Mouse (Mus musculus) left cerebral cortex, adult 8-10 months (tissue): Measurements from ENCODE around the gene Spats2l. TPM values are rescaled to one million over a fixed set of nuclear protein-coding genes. Genes with fewer than 3 reads are reported as not detected.

ENCODE experiments used
- DNase-seq, 2 experiments: peaks; one replicate each; pipeline ENCODE4 v3.0.0; 2022; ENCODE audit warnings: low spot score in 2 of 2
- total RNA-seq, 4 experiments: library from RNA; stranded (reverse); gene quantifications; 2 replicates each; pipeline ENCODE4 v1.2.4; 2022

The Spats2l gene
- total RNA-seq, result 10 to 100 TPM; 35.5 to 41.7 (median 39.2) TPM

DNA sequence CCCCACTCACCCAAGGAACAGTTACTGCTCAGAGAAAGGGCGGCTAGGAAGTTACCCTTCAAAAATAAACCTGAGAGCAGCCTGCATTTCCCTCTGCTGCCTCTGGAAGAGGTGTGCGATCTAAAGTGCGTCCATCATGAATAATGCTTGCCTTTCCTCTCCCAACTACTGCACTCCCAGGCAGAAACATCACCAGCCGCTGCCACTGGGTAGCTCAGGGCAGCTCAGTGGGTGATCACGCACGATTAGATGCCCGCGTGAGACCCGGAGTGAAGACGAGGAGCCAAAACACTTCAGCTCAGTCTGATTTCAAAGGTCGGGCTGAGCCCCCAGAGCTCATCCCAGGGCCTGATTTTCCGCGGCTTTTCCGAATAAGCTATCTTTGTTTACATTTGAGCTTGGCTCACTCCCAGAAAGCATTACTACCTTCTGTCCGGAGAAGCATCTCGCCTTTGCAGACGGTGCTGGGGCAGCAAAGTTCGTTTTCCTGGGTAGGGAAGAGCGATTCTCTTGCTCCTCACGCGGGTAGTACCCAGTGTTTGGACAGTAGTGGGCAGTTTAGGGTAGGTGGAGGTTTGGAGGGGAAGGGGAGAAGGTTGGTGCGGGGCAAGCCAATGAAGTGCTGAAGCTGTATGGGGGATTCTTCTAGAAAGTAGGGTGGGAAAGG lies at the start of gene Spats2l:
Gene Spats2l, plus strand, starts transcription at position 162 of the 667 bp plus-strand sequence.
- DNase-seq, result peak; percentile 31 to 54

DNA sequence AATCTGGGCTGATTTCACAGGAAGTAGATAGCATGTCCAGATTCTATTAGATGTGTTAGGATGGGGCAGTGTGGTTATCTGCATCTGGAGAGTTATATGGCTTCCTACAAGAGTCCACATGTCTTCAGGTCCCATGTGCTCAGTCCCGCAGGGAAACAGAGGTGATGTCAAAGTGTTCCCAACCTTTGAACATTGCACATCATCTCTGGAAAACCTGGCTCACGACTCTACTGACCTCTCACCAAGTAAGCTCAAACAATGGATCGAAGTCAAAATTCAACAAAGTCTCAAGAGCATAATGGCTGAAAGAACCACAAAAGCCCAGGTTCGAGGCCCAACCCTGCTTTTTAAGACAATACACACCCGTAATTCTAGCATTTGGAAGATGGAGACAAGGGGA lies 48.7 kb upstream of the Spats2l start:
- no peak for DNase-seq

DNA sequence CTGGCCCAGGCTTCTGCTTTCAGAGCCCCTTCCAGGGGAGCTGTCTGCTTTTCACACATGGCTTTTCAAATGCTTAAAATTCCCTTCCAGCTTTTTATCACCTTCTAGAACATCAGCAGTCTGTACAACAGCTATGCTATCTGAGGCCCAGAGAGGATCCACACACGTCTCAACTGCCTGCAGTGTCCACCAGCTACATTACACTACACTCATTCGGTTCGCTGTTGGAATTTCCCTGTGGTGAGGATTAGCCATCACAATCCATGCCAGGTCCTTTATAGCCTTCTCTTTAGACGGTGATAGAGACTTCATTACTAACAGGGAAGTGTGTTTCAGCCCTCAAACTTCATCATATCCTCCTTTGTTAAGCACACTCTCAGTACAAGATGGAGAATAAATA lies 38.1 kb upstream of the Spats2l start:
- DNase-seq, result no peak

DNA sequence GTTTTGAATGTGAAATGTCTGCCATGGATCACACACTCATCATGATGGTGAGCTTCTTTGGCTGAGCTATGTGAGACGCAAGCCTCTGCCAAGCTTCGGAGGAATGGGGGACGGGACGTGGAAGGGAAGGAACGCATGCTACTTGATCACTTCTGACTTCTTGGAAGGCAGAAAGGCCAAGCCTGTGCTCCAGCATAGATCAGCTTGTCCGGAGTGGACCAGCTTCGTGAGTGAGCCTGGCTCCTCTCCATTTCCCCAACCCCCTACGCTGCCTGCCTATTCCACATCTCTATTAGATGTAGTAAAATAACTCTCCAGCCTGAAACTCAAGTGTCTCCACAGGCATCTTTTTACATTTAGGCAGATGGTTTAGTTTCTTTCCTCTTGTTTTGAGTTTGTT lies 32.2 kb upstream of the Spats2l start:
- no peak for DNase-seq

DNA sequence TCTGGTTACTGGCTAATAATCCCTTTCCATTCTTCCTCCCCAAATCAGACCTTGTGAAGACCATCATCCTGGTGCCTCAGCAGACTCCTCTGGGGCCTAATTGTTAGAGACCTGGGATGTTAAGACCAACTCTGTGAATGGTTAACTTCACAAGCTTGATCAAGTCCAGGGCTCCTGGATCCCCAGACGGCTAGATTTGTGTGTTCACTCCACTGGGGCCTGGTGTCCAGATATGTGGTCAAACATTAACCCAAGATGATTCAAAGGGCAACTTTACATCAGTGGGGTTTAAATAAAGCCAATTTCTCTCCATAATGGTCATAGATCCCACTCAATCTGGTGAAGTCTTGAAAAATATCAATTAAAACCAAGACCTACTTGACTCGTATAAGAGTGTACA lies 31.7 kb upstream of the Spats2l start:
- no peak for DNase-seq

DNA sequence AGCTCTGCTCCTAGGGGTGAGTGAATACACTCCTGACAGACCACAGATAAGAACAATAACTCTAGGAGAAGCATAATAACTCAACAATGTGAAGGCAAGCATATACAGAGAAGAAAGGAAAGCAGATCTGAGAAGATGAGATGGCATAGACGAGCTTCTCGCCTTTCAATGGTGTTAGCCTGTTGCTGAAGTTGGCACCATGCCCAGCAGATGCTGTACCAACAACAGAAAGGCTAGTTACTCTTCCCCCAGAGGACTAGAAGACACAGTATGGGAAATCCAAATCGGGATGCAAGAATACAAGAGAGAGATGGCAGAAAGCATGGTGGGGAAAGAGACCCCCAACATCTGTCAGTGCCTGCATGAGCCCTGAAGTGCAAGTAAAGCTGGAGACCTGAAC lies 22.2 kb upstream of the Spats2l start:
- no peak for DNase-seq

DNA sequence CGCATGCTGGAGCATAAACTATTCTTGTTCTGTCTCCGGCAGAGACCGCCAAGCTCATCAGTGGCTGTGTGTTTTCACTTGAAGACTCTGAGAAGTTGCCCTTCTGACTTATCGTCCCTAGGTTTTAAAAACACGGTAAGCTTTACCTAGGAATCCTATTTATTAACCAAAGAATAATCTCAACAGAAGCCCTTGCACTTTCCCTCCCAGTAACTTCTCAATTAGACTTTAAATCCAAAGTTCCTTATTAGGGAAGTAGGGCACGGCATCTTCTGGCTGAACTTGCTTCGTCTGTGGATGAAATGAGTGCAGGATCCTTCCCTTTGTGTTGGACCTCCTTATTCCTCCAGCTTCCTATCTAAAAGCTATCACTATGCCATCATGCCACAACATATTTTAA lies 7.6 kb upstream of the Spats2l start:
- no peak for DNase-seq

DNA sequence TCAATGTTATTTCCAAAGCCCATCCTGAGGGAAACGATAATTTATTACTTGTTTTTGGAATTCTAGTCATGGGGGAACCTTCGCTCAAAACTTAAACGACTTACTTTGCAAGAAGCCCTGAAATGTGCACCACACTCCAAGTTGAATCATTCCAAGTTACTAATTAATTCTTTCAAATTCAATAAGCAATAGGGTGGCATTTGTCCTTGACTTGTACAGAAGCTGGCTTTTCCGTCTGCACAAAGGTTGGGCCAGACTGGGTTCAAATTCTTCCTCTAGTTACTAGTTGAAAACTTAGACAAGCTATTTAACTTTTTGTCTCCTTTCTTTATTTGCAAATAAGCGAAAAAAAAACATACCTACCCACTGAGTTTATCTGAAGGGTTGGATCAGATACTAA lies 636 bp upstream of the Spats2l start:
- DNase-seq, result no peak

DNA sequence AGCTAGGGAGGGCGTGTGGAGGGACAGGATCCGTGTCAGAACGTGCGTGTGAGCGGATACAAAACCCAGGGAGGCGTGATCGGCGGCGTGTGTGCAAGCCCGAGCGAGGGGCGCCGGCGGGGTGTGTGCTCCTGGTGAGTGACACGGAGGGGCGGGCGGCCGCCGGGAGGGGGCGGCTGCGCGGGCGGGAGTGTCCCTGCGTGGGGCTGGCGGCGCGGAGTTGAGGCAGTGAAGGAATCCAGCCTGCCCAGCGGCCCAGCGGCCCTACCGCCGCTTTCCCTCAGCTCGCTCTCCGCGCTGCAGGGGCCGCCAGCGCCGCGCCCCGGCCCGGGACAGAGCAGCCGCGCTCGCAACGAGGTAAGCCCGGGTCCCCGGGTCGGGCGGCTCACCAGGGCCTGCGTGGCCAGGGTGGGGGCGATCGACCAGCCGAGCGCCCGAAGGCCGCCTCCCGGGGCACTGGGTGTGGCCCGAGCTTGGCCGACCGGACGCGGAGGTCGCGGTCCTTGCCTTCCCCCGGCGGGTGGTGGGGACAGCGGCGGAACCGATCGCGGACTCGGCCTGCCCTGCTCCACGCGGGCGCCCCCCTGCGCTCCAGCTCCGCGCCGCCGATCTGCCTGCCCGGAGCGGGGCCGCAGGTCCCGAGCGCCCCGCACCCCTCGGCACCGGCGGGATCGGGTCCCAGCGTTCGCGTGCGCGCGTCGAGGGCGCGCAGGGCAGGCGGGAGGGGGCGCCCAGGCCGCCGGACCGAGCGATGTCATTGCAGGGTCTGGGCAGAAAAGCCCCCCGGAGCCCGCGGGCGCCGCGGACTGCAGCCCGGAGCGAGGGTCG lies 920 bp downstream of the Spats2l start:
- peak; percentile 34 to 55 for DNase-seq

DNA sequence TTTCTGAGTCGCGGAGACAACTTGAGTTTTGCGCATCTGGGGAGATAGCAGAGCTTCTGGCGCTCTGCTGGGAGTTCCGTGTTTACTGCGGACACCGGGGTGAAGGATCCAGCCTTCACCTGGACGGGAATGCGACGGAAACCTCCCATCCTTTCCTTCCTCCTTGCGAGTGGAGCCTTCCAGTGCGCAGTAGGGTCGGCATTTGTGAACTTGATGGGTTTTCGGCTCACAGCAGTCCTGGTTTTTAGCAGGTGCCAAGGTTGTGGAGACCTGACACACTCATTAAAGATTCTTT lies 1.5 kb downstream of the Spats2l start:
- DNase-seq, result peak in 1 of 2 experiments; percentile 31

DNA sequence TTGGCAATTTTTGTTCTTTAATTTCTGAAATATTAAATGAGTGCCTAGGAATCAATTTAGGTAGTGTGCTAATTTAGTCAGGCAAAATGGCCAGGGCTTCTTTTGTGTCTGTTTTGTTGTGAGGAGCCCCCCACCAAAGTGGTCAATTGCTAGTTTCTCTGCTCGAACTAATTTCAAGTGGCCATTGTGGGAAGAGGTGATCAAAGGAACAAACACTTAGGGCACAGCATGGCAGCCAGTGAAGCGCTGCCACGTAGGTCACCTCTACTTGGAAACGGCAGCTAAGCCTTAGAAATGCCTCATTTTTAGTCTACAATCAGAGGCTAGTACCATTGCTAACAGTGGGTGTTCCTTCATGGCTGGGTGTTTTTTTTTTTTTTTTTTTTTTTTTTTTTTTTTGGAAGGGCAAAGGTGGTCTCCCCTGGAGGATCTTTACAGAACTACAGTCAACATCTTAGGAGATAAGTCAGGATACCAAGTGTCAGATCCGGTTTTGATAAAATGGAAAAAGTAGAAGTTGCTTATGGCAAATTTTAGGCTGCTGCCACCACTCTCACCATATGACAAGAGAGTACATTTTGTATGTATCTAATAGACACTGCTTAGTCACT lies 2.8 kb downstream of the Spats2l start:
- DNase-seq, result no peak

DNA sequence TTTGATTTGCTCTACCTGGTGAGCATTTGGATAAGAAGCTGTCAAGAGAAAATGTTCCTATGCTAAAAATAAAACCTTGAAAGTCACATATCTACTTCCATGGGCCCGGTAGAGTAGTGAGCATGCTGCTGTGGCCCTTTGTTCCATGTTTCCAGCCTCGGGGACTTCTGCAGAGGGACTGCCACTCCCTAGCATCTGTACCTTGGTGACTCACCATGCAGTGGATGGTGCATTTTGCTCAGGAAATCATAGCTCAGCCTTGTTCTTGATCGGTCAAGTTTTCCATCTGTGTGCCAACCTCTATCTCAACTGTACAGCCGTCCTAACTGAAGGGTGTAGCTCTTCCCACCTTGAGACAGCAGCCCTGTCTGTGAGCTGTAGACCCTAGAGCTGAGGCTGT lies 10.3 kb downstream of the Spats2l start:
- no peak for DNase-seq

DNA sequence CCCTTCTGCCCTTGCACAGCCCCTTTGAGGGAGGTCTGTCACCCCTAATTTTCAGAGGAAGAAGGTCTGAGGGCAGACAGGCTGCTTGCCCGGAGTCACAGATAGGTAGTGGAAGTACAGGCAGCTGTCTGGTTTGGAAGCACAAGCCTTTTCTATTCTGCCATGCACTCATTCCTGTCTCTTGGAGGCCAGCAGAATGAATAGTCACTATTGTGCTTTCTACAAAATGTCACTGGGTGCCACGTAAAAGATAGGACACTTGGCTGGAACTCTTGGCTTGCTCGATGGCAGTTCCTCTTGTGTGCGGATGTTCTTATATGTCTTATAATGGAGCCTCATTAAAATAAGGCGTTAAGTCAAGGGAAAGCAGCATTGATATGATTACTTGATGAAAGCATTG lies 15.9 kb downstream of the Spats2l start:
- no peak for DNase-seq

DNA sequence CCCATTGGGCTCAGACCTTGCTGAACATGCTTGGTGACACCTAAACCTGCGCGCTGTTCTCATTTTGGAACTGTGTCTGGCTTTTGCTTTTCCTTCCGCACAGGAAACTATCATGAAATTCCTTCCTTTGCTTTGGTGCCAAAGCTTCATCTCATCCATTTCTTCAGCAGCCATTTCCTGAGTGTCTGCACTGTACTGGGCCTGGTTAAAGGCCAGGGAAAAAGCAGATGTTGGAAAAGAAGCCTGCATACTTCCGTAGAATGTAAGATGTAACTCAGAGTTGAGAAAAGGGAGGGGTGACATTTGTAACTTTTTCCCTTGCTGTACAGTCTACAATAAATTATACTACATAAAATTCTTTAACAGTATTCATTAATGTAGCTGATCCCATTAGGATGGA lies 18.2 kb downstream of the Spats2l start:
- no peak for DNase-seq

DNA sequence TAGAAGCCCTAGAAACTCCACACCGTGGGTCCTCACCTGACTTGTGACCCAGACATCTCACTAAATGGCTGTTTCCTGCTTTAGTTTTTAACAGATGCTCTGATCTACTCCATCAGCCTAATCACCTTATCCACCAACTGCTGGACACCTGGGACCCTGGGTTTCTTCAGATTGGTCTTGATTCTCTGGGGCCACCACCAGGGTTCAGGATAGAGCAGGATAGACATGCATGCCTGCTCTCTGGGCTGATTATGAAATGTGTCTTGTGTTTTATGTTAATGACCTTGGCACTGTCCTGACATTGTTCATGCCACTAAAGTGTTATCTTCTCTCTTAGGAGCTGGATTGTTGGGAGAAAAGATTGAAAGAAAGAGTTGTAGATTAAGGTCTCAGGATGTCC lies 21.9 kb downstream of the Spats2l start:
- DNase-seq, result no peak

DNA sequence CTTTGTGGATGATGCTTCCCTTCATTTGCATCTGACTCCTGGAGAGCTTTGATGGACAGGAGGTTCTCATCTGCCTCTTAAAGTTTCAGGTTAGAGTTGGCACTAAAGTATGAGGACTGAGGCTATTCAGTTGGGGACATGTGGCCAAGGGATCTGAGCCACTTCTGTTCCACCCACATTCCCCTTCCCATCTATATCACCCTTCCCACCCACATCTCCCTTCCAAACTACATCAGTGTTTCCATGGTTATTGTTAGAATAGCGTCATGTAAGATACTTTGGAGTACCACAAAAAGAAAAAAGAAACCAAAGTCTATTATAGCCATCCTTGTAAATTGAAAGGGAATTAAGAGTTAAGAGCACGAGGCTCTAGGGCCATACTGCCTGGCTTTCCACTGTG lies 25.4 kb downstream of the Spats2l start:
- DNase-seq, result no peak

DNA sequence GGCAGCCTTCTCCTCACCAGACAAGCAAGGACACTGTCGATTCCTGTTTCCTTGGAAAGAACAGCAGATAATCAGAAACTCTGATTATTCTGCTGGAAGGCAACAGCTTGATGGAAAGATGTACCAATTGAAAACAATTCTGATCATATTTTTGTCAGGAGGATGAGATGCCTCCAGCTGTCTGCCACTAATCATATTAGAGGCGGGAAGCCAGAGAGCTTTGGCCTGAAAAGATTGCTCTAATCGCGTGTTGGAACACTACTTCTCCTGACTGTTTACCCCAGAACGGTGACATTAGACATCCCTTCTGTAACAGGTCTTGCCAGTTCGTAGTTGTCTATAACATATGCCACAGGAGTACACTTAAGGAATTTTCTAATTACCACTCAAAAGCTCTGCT lies 26.9 kb downstream of the Spats2l start:
- DNase-seq, result no peak

DNA sequence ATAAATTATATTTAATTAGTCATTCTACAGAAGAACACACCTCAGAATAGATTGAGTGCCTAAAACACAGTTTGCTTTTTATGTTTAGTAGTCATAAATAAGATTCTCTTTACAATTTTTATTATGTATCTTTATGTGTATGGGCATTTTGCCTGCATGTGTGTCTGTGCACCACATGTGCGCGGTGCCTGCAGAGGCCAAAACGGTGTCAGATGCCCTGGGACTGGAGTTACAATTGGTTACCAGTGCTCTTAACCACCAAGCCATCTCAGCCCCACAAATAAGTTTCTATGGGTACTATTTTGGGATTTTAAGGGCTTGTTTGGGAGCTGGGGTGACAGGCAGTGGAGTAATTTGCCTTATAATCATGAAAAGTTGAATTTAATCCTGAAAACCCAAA lies 32.2 kb downstream of the Spats2l start:
- no peak for DNase-seq

DNA sequence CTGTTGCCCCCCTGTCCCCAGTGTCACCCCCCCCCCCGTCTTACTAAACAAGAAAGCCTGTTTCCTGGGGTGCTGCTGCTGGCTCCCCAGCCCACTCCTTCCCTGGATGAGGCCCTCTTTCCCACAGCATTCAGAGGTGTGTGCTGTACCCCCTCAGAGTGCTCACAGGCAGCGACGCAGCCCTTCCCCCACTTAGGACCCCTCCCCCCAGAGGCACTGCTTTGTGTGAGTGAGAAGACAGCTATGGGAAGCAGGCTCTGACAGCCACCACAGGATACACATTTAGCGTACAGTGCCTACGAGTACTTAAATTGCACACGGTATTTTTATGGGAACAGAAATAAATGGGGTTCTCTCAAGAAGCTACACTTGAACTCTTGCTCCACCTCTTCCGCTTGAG lies 33.9 kb downstream of the Spats2l start:
- DNase-seq, result no peak

DNA sequence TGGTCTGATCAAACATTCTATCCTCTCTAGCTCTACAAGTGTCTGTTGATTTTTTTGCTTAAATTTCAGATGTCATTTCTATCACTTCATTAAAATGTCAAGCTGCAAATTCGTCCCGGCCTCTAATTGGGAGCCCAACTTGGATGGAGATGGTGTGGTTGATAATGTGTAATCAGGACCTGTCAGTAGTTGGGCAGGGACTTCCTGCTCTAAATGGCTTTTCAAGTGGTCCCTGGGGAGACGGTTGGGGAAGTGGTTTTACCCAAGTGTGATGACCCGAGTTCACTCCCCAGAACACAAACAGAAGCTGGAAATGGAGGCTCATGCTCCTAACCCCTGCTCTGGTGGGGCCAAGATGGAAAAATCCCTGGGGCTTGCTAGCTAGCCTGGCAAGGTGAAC lies 36.3 kb downstream of the Spats2l start:
- DNase-seq, result no peak

DNA sequence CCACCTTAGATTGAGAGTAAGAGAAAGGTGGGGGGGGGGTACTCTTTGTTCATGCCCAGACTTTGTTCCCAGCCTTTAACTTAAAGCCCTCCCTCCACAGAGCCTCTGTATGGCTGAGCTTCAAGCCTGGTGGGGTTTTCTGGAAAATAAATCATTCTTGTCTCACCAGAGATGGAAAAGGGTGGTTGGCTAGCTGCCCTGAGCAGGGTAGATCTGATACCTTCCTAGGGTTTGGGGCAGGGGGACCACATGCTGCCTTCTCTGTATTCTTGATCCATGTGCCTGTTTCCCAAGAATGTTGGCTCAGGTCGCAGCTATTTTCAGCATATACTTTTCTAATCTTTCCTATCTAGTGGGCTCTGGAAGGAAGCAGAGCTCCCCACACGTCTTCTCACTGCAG lies 43.1 kb downstream of the Spats2l start:
- no peak for DNase-seq

DNA sequence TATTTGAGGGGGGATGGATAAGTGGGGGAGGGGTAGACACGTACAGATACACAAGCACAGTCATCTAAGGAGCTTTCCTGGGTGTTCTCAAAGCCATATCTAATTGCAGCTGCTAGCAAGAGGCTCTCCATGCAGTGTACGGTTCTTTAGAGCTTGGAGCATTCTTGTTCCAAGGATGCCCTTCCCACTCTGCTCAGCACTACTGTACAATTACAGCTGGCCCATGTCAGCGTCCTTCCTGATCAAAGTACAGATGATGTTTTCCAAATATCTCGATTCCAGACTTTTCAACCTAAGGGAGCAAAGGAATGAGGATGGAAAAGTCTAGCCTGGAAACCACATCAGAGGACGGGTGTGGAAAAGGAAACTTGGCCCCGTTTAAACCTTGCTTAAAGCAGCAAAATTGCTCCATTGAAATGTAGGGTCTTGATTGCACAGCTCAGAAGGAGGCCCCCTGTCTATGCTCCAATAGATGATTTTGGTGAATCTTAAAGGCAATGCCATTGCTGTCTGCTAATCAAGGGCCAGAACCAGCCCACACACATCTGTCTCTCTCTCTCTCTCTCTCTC lies 46.6 kb downstream of the Spats2l start:
- no peak for DNase-seq
